Mouse (Mus musculus) cortical plate, adult 2 months (tissue): ENCODE data around the gene Igf2bp1. TPM values are rescaled to one million over a fixed set of nuclear protein-coding genes. Genes with fewer than 3 reads are reported as not detected.
"Not testable (repeated sequence)": the region's sequence is repeated elsewhere in the genome, so short reads cannot be mapped to it uniquely, and the experiment has no call there.

ENCODE experiments used
- H3K27ac ChIP-seq: fragments of 200-500 bp; 2 replicates; pipeline ENCODE4 v1.5.1; 2012; ENCODE audit warnings: low read length, control low read depth, inconsistent platforms; ENCODE audit not compliant: insufficient read depth
- H3K4me1 ChIP-seq: fragments of 200-500 bp; 2 replicates; pipeline ENCODE4 v1.6.1; 2011; ENCODE audit warnings: low read length; ENCODE audit not compliant: control insufficient read depth, insufficient read depth
- H3K4me3 ChIP-seq: fragments of 200-500 bp; 2 replicates; pipeline ENCODE4 v1.5.1; 2011; ENCODE audit warnings: mild to moderate bottlenecking, low read length, control low read depth; ENCODE audit not compliant: insufficient read depth
- CTCF ChIP-seq: fragments of 200-500 bp; IDR thresholded peaks from 2 replicates; pipeline ENCODE4 v1.5.1; 2011; ENCODE audit warnings: mild to moderate bottlenecking, control low read depth, low read length; ENCODE audit not compliant: insufficient read depth; ENCODE audit errors: extremely low read depth
- POLR2A ChIP-seq: fragments of 200-500 bp; IDR thresholded peaks from 2 replicates; pipeline ENCODE4 v1.6.1; 2011; ENCODE audit warnings: mild to moderate bottlenecking, low read length, control low read depth; ENCODE audit not compliant: insufficient read depth; ENCODE audit errors: extremely low read depth
- polyA plus RNA-seq: library from polyadenylated mRNA; depleted of rRNA; stranded (reverse); fragments of >200 nt; gene quantifications from 2 replicates; pipeline ENCODE4 v1.2.3, GENCODE M21; 2012

The Igf2bp1 gene
- polyA plus RNA-seq, 1 experiment = 0.15 TPM

DNA sequence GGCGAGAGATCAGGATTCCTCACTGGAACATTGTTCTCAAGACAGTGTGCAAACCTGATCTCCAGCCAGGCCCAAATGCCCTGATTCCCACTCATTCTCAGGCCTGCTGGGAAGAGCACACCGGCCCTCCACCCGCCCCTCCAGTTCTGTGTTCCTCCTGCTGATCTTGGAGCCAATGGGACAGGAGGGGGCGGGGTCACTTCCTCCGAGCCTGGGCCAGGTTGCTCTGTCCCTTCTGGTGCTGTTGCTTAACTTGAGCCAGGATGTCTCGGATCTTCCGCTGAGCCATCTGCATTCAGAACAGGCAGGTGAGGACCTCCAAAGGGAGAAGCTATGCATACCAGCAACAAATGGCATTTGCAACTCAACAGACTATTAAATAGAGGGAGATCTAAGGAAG lies 42.4 kb downstream of the Igf2bp1 start:
- TF ChIP-seq POLR2A (no peak), CTCF (no peak)
- Histone ChIP-seq H3K4me1 (no peaks in the 10 kb centered on the region), H3K4me3 (no peak overlapping the region), H3K27ac (no peak overlapping the region)

DNA sequence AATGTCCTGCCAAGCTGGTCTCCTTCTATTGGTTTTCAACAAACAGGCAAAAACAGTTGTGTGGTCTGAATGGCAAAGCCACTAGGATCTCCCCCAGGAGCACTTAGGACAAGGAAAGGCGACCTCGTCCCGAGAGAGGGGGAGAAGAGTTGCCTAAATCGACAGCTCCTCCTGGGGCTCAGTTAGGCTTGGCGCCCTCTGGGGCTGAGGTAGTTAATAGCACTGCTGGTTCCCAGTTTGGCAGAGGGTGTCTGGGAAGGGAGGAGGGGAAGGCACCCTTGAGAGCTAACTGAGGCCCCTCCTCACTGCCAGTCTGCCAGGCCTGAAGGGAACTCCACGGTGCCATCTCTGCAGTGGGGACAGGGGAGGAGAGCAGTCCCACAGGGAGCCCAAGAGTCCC lies 46.6 kb downstream of the Igf2bp1 start:
- H3K27ac ChIP-seq = no peak overlapping the region
- TF ChIP-seq CTCF (no peak), POLR2A (no peak)
- no peak overlapping the region for H3K4me3 ChIP-seq
- H3K4me1 ChIP-seq = no peaks in the 10 kb centered on the region

DNA sequence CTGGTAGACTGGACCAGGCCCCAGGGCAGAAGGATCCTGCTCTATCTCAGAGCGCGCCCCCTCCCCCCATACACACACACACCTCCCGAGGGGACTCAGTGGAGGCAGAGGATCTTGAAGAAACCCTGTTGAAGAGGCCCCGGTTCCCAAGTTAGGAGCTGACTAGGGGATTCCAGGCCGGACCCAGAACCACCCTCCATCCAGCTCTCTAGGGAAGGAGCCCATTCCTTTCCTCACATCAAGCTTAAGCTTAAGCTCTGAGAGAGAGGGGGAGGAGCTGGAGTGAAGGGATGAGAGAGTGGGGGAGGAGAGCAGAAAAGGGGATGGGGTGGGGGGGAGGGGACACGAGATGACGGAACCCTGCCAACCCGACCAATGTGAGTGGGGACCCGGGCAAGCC lies 47.5 kb downstream of the Igf2bp1 start:
- H3K4me3 ChIP-seq = no peak overlapping the region
- H3K27ac ChIP-seq = no peak overlapping the region
- H3K4me1 ChIP-seq = no peaks in the 10 kb centered on the region
- TF ChIP-seq POLR2A = no peak
- TF ChIP-seq CTCF = no peak

DNA sequence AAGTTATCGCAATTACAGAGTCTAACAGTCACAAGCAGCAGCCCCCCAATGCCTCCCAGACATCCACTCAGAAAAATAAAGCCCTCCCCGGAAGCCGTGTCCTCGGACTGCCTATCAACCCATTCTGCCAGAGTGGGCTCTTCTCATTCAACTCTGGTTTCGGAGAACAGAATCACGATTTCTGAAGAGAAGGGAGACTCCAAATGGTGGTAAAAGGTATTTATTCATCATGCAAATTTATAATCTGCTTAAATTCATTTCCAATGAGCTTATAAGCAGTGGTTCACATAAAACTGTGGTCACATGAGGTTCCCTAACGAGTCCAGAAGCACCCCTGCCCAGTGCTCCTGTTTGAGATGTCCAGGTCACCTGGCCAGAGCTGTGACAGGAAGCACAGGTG lies 48.3 kb downstream of the Igf2bp1 start:
- no peak for TF ChIP-seq POLR2A
- TF ChIP-seq CTCF = no peak
- peak overlapping the region; percentile 13; the same call in 1 of the 2 replicates for H3K4me3 ChIP-seq

DNA sequence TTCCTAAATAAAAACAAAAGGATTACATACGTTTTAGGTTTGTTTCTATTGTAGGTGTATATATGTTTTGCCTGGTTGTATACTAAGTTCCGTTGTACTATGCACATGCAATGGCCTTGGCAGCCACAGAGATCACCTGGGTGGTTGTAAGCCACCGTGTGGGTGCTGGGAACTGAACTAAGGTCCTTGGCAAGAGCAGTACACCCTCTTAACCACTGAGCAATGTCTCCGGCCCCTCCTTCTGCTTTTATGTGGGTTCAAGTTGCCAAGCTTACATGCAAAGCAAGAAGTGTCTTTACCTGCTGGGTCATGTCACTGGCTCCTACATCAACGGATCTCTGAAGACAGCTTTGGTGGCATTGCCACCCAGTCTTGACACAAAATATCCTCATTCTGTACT lies 52.4 kb downstream of the Igf2bp1 start:
- TF ChIP-seq POLR2A (no peak), CTCF (no peak)
- H3K4me1 ChIP-seq = no peaks in the 10 kb centered on the region

More for the DNA sequence above, 48.3 kb downstream of the Igf2bp1 start:
- H3K4me1 ChIP-seq = no peaks in the 10 kb centered on the region
- no peak overlapping the region for H3K27ac ChIP-seq

DNA sequence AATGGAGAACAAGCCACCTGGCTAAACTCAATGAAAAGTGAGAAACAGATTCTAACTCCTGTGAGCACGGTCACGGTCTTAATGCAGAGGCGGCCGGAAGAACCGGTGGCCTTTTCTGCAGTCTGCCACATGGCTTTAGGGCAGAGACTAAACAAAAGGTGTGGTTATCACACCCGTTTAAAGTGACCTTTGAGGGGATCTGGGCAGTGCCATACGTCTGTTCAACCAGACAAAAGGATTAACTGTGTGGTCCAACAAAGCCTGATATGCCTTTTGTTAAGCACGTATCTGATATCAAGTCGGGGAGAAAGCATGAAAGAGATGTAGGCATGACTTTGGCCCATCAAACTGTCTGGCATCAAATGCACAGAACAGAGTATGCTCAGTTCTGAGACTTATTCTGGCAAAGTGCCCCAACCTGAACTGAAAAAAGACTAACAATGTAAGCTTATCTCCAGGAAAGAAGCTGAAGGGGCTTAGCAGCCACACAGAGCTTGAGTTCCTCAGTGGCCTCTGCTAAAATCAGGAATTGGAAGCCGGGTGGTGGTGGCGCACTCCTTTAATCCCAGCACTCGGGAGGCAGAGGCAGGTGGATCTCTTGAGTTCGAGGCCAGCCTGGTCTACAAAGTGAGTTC lies 59.8 kb downstream of the Igf2bp1 start:
- Histone ChIP-seq H3K4me3 (no peak overlapping the region), H3K4me1 (no peaks in the 10 kb centered on the region), H3K27ac (no peak overlapping the region)
- TF ChIP-seq POLR2A = no peak
- no peak for TF ChIP-seq CTCF

More for the DNA sequence above, 52.4 kb downstream of the Igf2bp1 start:
- no peak overlapping the region for H3K27ac ChIP-seq
- H3K4me3 ChIP-seq = no peak overlapping the region

DNA sequence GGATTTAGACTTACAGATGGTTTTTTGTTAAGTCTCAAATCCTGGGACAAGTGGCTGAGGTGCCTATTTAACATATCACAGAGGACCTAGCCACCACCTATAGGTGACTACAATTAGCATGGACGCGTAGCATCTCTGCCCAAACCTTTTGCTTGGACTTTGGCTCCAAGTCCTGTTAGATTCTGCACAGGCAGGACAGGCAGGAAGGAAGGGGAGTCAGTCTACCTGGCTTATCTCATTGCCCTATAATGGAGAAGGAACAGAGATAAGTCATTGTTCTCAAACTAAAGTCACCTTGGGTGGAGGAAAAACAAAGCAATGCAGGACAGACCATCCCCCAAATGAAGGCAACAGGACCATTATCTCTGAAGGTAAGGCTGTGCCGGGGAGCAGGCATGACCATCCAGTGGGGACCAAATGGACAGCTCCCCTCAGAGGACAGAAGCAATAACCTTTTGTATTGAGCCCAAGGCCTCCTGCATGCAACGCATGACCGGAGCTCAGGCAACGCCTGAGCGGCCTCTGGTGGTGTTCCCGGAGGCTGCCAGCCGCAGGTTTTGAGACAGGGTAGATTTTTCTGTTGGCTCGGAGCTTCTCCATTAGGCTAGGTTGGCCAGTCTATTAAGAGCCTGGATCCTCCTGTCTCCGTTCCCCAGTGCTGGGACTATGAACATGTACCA lies 65.8 kb downstream of the Igf2bp1 start:
- Histone ChIP-seq H3K27ac (no peak overlapping the region), H3K4me3 (no peak overlapping the region), H3K4me1 (no peaks in the 10 kb centered on the region)
- TF ChIP-seq POLR2A = no peak

DNA sequence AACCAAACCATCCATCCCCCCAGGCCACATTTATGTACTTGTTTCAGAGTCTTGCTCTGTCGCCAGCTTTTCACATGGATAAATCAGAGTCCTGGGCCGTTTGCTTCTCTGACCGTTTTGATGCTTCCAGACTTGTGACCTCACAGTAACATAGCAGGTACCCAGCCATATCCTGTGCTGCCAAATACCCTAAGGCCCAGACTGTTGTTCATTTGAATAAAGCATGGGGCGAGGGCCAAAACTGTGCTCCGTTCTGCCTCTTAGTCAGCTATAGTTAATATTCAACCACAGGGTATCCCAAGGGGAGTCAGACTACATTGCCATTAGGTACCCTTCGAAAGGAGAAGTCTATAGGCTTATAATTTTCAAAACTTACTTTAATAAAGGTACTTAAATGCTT lies 69.3 kb downstream of the Igf2bp1 start:
- TF ChIP-seq CTCF (no peak), POLR2A (no peak)
- Histone ChIP-seq H3K4me1 (no peaks in the 10 kb centered on the region), H3K4me3 (no peak overlapping the region)

DNA sequence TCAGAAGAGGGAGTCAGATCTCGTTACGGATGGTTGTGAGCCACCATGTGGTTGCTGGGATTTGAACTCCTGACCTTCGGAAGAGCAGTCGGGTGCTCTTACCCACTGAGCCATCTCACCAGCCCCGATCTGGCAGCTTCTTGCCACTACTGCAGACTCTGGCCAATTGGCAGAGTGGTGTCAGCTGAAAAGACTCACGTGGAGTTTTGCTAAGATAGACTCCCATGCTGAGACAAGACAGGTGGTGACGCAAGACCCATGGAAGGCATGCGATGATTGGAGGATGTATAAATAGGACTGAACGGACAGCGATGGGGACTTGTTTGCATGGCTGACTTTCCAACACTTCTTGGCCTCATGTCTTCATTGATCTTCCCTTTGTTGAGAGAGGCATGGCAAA lies 73.6 kb downstream of the Igf2bp1 start:
- H3K27ac ChIP-seq, H3K4me3 ChIP-seq, H3K4me1 ChIP-seq: not testable (repeated sequence)

More for the DNA sequence above, 69.3 kb downstream of the Igf2bp1 start:
- no peak overlapping the region for H3K27ac ChIP-seq

DNA sequence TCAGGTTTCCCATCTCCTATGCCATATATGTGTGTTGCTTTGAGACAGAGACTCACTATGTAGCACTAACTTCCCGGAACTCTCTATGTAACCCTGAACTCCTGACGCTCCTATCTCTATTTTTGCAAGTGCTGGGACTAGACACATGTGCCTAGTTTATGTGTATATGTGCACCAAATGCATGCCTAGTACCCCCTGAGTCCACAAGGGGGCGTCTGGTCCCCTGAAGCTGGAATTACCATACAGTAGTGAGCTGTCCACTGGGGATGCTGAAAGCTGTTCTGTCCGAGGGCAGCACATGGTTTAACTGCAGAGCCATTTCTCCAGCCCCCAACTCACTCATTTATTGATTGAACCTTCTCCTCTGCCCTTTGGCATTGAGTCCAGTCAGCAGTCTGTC lies 79.3 kb downstream of the Igf2bp1 start:
- H3K4me3 ChIP-seq = no peak overlapping the region
- TF ChIP-seq POLR2A (no peak), CTCF (no peak)
- no peak overlapping the region for H3K27ac ChIP-seq

More for the DNA sequence above, 79.3 kb downstream of the Igf2bp1 start:
- no peaks in the 10 kb centered on the region for H3K4me1 ChIP-seq
